Mouse (Mus musculus) E14TG2a.4 (cell line): ENCODE data around the gene Mgea5.
"Not testable (repeated sequence)": the region's sequence is repeated elsewhere in the genome, so short reads cannot be mapped to it uniquely, and the experiment has no call there.

Experiments
- H3K27me3 ChIP-seq: 2 replicates; pipeline ENCODE4 v1.6.1; 2014; ENCODE audit warnings: low read length, control low read depth; ENCODE audit not compliant: insufficient read depth
- H3K36me3 ChIP-seq: 2 replicates; pipeline ENCODE4 v1.6.1; 2014; ENCODE audit warnings: low read length, control low read depth; ENCODE audit not compliant: insufficient read depth
- H3K4me1 ChIP-seq: replicated peaks from 2 replicates; pipeline ENCODE4 v1.6.1; 2014; ENCODE audit warnings: low read depth, low read length, control low read depth
- H3K4me3 ChIP-seq: replicated peaks from 2 replicates; pipeline ENCODE4 v1.5.1; 2014; ENCODE audit warnings: mild to moderate bottlenecking, low read length
- H3K9me3 ChIP-seq: 2 replicates; pipeline ENCODE4 v1.6.1; 2014; ENCODE audit warnings: low read length, control low read depth
- CTCF ChIP-seq: conservative IDR thresholded peaks from 2 replicates; pipeline ENCODE4 v1.5.1; 2014; ENCODE audit warnings: low read length
- NANOG ChIP-seq: IDR thresholded peaks from 2 replicates; pipeline ENCODE4 v1.6.1; 2014; ENCODE audit warnings: borderline replicate concordance, low read length, mixed read lengths
- POU5F1 ChIP-seq: IDR thresholded peaks from 2 replicates; pipeline ENCODE4 v1.6.1; 2014; ENCODE audit warnings: low read length, borderline replicate concordance

The Mgea5 gene

DNA sequence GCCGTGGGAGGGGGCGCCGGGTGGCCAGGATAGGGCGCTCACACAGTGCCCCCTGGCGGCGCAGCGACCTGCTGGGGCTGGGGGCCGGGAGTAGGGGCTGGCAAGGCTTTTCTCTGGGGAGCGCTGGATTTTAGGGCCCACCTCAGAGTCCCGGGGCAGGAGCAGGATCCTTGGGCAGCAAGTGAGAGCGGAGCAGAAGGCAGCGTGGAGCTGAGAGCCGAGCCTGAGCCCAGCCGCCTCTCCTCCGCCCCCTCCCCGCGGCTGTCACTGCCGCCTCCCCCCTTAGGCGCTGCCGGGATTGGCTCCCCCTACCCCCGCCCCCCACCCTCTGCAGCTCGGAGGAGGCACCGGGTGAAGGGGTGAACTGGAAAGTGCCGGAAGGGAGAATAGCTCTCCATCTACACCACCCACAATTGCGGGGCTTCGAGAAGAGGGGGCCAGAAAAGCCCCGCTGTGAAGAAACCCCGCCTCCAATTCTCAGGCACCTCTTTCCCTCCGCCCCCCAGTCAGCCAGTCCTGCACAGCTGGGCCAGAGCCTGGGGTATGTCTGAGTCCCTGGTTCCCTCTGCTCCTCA, 32.3 kb upstream of the Mgea5 start, which contains the start of gene Kcnip2:
Kcnip2 (minus strand) TSS at position 231 of the 575 bp plus-strand sequence.
- H3K9me3 ChIP-seq: no peaks in the 10 kb centered on the region
- H3K4me1 ChIP-seq: peaks cover 92% of the 10 kb centered on the region
- no peak for TF ChIP-seq NANOG
- TF ChIP-seq CTCF: peak; percentile 32
- H3K27me3 ChIP-seq: peaks cover 6% of the 10 kb centered on the region; the same call in 1 of the 2 replicates
- H3K4me3 ChIP-seq: peak within 1 kb of the TSS; percentile 80
- peaks cover 8% of the 10 kb centered on the region; the same call in 1 of the 2 replicates for H3K36me3 ChIP-seq

GRCm38 (mm10) chr19:45815170-45815569, 31.5 kb upstream of the Mgea5 start:
- peaks cover 8% of the 10 kb centered on the region; the same call in 1 of the 2 replicates for H3K36me3 ChIP-seq
- H3K4me1 ChIP-seq: peaks cover 91% of the 10 kb centered on the region
- H3K27me3 ChIP-seq: peaks cover 6% of the 10 kb centered on the region; the same call in 1 of the 2 replicates
- peak overlapping the region; percentile 80 for H3K4me3 ChIP-seq
- TF ChIP-seq NANOG (no peak), POU5F1 (no peak), CTCF (no peak)
- no peaks in the 10 kb centered on the region for H3K9me3 ChIP-seq

GRCm38 (mm10) chr19:45813801-45814200, 30.2 kb upstream of the Mgea5 start:
- peak overlapping the region; percentile 32; the same call in 1 of the 2 replicates for H3K4me3 ChIP-seq

GRCm38 (mm10) chr19:45813263-45813662, 29.6 kb upstream of the Mgea5 start:
- H3K27me3 ChIP-seq: peaks cover 6% of the 10 kb centered on the region; the same call in 1 of the 2 replicates
- no peaks in the 10 kb centered on the region for H3K36me3 ChIP-seq
- peak overlapping the region; percentile 32; the same call in 1 of the 2 replicates for H3K4me3 ChIP-seq
- TF ChIP-seq CTCF (peak; percentile 81), POU5F1 (no peak)
- H3K9me3 ChIP-seq: no peaks in the 10 kb centered on the region
- peaks cover 78% of the 10 kb centered on the region for H3K4me1 ChIP-seq

More at GRCm38 (mm10) chr19:45813801-45814200, 30.2 kb upstream of the Mgea5 start:
- H3K27me3 ChIP-seq: peaks cover 6% of the 10 kb centered on the region; the same call in 1 of the 2 replicates
- TF ChIP-seq NANOG: 0 out of 2 replicates have a peak, but pooled peaks have one; percentile 6
- TF ChIP-seq POU5F1: no peak
- peaks cover 4% of the 10 kb centered on the region; the same call in 1 of the 2 replicates for H3K36me3 ChIP-seq
- H3K9me3 ChIP-seq: no peaks in the 10 kb centered on the region
- H3K4me1 ChIP-seq: peaks cover 83% of the 10 kb centered on the region

DNA sequence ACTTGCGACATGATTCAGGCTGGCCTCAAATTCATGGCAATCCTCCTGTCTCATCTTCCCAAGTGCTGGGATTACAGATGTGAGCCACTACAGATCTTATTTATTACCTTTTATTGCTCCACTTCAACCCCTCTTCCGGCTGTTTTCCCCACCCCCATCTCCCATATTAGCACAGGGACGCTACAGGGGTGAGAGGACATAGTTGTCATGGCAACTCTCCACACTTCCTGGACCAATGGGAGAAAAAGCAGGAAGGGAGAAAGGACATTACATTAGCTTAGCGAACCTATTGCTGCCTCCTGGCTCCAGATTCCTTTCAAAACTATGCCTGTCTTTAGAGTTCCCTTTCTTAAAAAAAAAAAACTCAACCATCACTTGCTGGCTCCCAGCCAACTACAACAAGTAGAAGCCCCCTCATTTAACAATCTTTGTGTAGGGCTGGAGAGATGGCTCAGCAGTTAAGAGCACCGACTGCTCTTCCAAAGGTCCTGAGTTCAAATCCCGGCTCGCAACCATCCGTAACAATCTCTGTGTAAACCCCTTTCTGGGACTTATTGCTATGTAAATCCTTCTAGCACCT, 29.1 kb upstream of the Mgea5 start:
- no peak for TF ChIP-seq POU5F1
- no peak for TF ChIP-seq CTCF
- H3K9me3 ChIP-seq: no peaks in the 10 kb centered on the region
- H3K4me1 ChIP-seq: peaks cover 73% of the 10 kb centered on the region
- H3K27me3 ChIP-seq: peaks cover 6% of the 10 kb centered on the region; the same call in 1 of the 2 replicates
- H3K4me3 ChIP-seq: peak overlapping the region; percentile 82
- H3K36me3 ChIP-seq: no peaks in the 10 kb centered on the region

DNA sequence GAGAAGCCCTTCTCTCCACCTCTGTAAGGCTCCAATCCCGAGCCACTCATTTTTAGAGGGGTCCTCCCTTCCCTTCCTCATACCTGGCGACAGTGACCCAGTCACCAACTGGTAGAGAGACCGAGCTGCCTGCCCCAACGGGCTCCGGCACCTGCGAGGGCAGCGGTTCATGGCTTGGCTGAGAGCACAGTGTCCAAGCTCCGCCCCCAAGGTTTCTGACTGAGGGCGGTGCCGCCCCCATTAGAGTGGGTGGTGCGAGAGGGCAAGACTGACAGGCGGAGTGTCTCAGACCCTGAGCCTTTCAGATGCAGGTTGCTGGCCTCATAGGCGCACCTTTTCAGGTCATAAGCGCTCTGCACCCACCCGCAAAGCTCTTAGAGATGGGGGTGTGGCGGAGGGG, 28.5 kb upstream of the Mgea5 start:
- TF ChIP-seq NANOG (no peak), POU5F1 (no peak), CTCF (no peak)
- peaks cover 6% of the 10 kb centered on the region; the same call in 1 of the 2 replicates for H3K27me3 ChIP-seq
- peak overlapping the region; percentile 82 for H3K4me3 ChIP-seq
- H3K4me1 ChIP-seq: peaks cover 66% of the 10 kb centered on the region
- no peaks in the 10 kb centered on the region for H3K9me3 ChIP-seq
- no peaks in the 10 kb centered on the region for H3K36me3 ChIP-seq

GRCm38 (mm10) chr19:45811028-45811674, 27.5 kb upstream of the Mgea5 start:
- H3K27me3 ChIP-seq: peaks cover 6% of the 10 kb centered on the region; the same call in 1 of the 2 replicates
- peaks cover 56% of the 10 kb centered on the region for H3K4me1 ChIP-seq
- no peaks in the 10 kb centered on the region for H3K36me3 ChIP-seq
- H3K9me3 ChIP-seq: no peaks in the 10 kb centered on the region
- H3K4me3 ChIP-seq: peak overlapping the region; percentile 82
- TF ChIP-seq CTCF: no peak
- no peak for TF ChIP-seq NANOG
- no peak for TF ChIP-seq POU5F1

GRCm38 (mm10) chr19:45807732-45808131, 24.1 kb upstream of the Mgea5 start:
- Histone ChIP-seq H3K36me3 (no peaks in the 10 kb centered on the region), H3K4me1 (peaks cover 49% of the 10 kb centered on the region), H3K9me3 (no peaks in the 10 kb centered on the region), H3K27me3 (no peaks in the 10 kb centered on the region), H3K4me3 (no peak overlapping the region)
- TF ChIP-seq POU5F1 (no peak), CTCF (no peak), NANOG (no peak)

DNA sequence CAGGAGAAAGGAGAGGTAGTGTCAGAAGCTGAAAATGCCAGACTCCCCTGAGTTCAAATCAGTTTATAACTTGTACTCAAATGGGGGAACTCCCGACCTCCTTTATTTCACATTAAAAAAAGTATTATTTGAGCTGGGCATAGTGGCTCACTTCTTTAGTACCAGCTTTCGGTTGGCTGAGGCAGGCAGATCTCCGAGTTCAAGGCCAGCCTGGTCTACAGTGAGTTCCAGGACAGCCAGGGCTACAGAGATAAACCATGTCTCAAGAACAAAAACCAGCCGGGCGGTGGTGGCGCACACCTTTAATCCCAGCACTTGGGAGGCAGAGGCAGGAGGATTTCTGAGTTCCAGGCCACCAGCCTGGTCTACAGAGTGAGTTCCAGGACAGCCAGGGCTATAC, 22.2 kb upstream of the Mgea5 start:
- peaks cover 36% of the 10 kb centered on the region for H3K4me1 ChIP-seq
- H3K36me3 ChIP-seq, H3K9me3 ChIP-seq, H3K27me3 ChIP-seq, H3K4me3 ChIP-seq: not testable (repeated sequence)
